Mouse (Mus musculus): ENCODE measurements around the gene Abca5. TPM values are rescaled to one million over a fixed set of nuclear protein-coding genes. Genes with fewer than 3 reads are reported as not detected.
A peak's percentile ranks its signal among the peaks of the same experiment; 100 is the strongest.

The Abca5 gene
- 5.5 and 5.6 TPM in 2 replicates for polyA plus RNA-seq (2015; fragmentation: Nextera tagmentation; extraction: Ambion mirVana)

DNA sequence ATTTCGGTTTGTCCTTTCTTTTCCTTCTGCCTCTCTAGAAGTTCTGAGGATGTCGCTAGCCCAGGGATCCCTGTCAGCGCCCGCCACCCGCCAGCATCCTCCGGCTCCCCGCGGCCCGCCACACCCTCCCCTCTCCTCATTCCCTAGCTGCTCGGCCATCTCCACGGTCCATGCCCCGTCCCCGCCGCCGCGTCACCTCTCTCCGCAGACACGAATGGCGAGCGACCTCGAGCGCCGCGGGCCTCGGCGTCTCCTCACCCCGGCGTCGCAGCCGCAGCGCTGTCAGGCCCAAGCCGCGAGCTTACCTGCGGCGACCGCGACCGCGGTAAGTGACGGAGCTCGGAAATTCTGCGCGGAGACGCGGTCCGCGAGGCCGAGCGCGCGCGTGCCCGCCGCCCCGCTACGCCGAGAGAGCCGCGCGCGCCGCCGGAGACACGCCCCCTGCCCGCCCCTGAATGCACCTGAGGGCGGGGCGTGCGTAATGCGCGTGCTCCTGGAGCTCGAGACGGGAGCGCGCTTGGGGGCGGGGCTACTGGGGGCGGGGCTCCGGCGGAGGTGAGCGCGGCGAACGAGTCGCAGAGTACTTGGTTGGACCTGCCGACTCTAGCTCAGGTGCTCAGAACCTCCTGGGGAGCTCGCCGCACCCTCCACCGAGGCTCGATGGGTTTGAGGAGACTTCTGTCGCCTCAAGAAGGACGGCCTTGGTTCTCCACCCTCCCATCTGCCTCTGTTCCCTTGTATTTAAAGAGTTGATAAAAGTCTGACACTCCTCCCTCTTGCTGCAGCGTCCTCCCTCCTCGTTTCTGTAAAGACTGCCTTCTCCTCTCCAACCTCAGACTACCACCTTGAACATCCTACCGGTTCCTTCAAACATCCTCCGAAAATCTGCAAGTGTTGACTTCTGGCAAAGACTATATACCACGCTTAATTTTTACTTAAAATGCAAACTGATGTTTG is at the start of gene Abca5:
TSS of gene Abca5 (minus strand) at position 428 of the 957 bp plus-strand sequence.
- Histone ChIP-seq H3K4me1 (replicated peaks) (peaks cover 5% of the 10 kb centered on the region; the same call in 1 of the 2 replicates), H3K4me2 (replicated peaks) (peak within 1 kb of the TSS; percentile 85), H3K4me3 (replicated peaks) (peak within 1 kb of the TSS; percentile 79), H3K36me3 (no peaks in the 10 kb centered on the region), H3K9me3 (no peaks in the 10 kb centered on the region), H3K27me3 (peaks cover 10% of the 10 kb centered on the region), H3K9ac (replicated peaks) (peak within 1 kb of the TSS; percentile 84), H3K27ac (peak within 1 kb of the TSS; percentile 74; the same call in 1 of the 2 replicates)
- 1% methylated on average over 95 of the region's 95 CpGs for WGBS
- peak; percentile 96 for ATAC-seq

GRCm38 (mm10) chr11:110385487-110385886 is 48.0 kb upstream of the Abca5 start:
- Histone ChIP-seq H3K36me3 (no peaks in the 10 kb centered on the region), H3K9ac (replicated peaks) (no peak overlapping the region), H3K9me3 (no peaks in the 10 kb centered on the region), H3K4me2 (replicated peaks) (no peak overlapping the region), H3K4me1 (replicated peaks) (peaks cover under 1% of the 10 kb centered on the region; the same call in 1 of the 2 replicates), H3K4me3 (replicated peaks) (no peak overlapping the region), H3K27ac (no peak overlapping the region), H3K27me3 (no peaks in the 10 kb centered on the region)
- WGBS = 82% methylated on average over 2 of the region's 2 CpGs
- no peak for ATAC-seq

DNA sequence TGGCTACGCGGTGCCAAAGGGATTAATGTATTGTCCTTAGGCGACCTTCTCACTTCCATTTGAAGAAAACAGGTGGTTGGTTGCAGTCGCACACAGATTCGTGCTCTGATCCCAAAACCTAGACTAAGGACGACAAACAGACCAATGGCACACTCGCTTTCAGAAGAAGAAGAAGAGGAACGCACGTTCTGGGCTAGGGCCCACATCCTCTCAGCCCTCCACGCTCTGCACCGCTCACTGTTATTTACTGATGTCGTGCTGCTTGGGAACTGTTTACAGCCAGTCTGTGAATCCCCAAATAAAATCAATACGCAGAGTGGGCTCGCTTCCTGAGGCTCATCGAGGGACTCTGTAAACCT is 42.8 kb upstream of the Abca5 start:
- Histone ChIP-seq H3K4me2 (replicated peaks) (peak overlapping the region; percentile 55), H3K27me3 (0 out of 2 replicates have a peak, but pooled peaks cover 5% of the 10 kb centered on the region), H3K36me3 (no peaks in the 10 kb centered on the region), H3K9me3 (no peaks in the 10 kb centered on the region), H3K4me1 (replicated peaks) (peaks cover 11% of the 10 kb centered on the region), H3K9ac (replicated peaks) (0 out of 2 replicates have a peak overlapping the region, but pooled peaks have one; percentile 21), H3K4me3 (replicated peaks) (peak overlapping the region; percentile 30), H3K27ac (no peak overlapping the region)
- WGBS = 31% methylated on average over 15 of the region's 15 CpGs
- 0 out of 2 replicates have a peak, but pooled peaks have one; percentile 20 for ATAC-seq

DNA sequence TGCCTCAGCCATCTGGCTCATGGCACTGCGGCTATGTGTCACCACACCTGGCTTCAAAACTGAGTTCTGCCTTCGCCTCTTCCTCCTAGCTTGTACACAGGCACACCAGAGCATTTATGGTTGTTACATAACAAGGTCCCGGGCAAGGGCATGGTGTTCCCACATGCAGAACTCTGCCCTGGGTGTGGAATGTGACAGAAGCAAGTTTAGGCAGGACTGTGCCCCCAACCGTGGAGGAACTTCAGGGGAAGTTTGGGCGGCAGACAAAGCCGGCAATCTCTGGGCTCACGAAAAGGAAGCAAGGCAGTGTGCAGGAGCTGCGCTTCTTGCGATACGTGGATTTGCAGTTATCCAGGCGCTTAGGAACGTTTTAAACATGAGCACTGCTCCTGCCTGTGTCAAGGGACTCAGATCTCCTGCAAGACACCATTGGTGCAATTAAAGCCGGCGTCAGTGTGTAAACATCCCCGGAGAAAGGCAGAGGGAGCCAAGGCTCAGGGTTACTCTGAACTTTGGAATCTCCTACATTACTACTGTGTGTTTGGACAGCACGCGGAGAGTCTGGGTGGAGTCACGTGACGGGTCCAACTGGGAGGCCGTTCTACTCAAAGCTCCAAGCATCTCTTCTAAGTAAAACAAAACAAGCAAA is 42.3 kb upstream of the Abca5 start:
- H3K27ac ChIP-seq = no peak overlapping the region
- H3K4me2 ChIP-seq (replicated peaks) = peak overlapping the region; percentile 55
- H3K27me3 ChIP-seq = 0 out of 2 replicates have a peak, but pooled peaks cover 5% of the 10 kb centered on the region
- 0 out of 2 replicates have a peak overlapping the region, but pooled peaks have one; percentile 21 for H3K9ac ChIP-seq (replicated peaks)
- no peaks in the 10 kb centered on the region for H3K36me3 ChIP-seq
- H3K4me3 ChIP-seq (replicated peaks) = peak overlapping the region; percentile 30
- ATAC-seq = peak; percentile 56; the same call in 1 of the 2 replicates
- H3K4me1 ChIP-seq (replicated peaks) = peaks cover 11% of the 10 kb centered on the region
- 11% methylated on average over 20 of the region's 20 CpGs for WGBS
- no peaks in the 10 kb centered on the region for H3K9me3 ChIP-seq

- WGBS = 84% methylated on average over 9 of the region's 9 CpGs
- Histone ChIP-seq H3K9ac (replicated peaks) (no peak overlapping the region), H3K4me1 (replicated peaks) (no peaks in the 10 kb centered on the region; the same call in 1 of the 2 replicates), H3K36me3 (no peaks in the 10 kb centered on the region), H3K4me3 (replicated peaks) (no peak overlapping the region), H3K27ac (no peak overlapping the region), H3K27me3 (0 out of 2 replicates have a peak, but pooled peaks cover 2% of the 10 kb centered on the region), H3K9me3 (no peaks in the 10 kb centered on the region), H3K4me2 (replicated peaks) (no peak overlapping the region)
- ATAC-seq = no peak
Observed at GRCm38 (mm10) chr11:110374036-110374435, 36.5 kb upstream of the Abca5 start.

GRCm38 (mm10) chr11:110372266-110372954 is 34.9 kb upstream of the Abca5 start:
- no peaks in the 10 kb centered on the region for H3K36me3 ChIP-seq
- no peaks in the 10 kb centered on the region for H3K9me3 ChIP-seq
- no peaks in the 10 kb centered on the region; the same call in 1 of the 2 replicates for H3K4me1 ChIP-seq (replicated peaks)
- H3K27me3 ChIP-seq = no peaks in the 10 kb centered on the region
- WGBS = 80% methylated on average over 15 of the region's 15 CpGs
- no peak overlapping the region for H3K4me3 ChIP-seq (replicated peaks)
- H3K4me2 ChIP-seq (replicated peaks) = no peak overlapping the region
- ATAC-seq = no peak
- H3K9ac ChIP-seq (replicated peaks) = no peak overlapping the region
- H3K27ac ChIP-seq = no peak overlapping the region

GRCm38 (mm10) chr11:110371827-110372226 is 34.3 kb upstream of the Abca5 start:
- no peak for ATAC-seq
- 68% methylated on average over 8 of the region's 8 CpGs for WGBS
- H3K36me3 ChIP-seq = no peaks in the 10 kb centered on the region
- H3K27ac ChIP-seq = no peak overlapping the region
- H3K4me2 ChIP-seq (replicated peaks) = no peak overlapping the region
- no peak overlapping the region for H3K4me3 ChIP-seq (replicated peaks)
- H3K9me3 ChIP-seq = no peaks in the 10 kb centered on the region
- H3K27me3 ChIP-seq = no peaks in the 10 kb centered on the region
- no peak overlapping the region for H3K9ac ChIP-seq (replicated peaks)
- no peaks in the 10 kb centered on the region; the same call in 1 of the 2 replicates for H3K4me1 ChIP-seq (replicated peaks)

DNA sequence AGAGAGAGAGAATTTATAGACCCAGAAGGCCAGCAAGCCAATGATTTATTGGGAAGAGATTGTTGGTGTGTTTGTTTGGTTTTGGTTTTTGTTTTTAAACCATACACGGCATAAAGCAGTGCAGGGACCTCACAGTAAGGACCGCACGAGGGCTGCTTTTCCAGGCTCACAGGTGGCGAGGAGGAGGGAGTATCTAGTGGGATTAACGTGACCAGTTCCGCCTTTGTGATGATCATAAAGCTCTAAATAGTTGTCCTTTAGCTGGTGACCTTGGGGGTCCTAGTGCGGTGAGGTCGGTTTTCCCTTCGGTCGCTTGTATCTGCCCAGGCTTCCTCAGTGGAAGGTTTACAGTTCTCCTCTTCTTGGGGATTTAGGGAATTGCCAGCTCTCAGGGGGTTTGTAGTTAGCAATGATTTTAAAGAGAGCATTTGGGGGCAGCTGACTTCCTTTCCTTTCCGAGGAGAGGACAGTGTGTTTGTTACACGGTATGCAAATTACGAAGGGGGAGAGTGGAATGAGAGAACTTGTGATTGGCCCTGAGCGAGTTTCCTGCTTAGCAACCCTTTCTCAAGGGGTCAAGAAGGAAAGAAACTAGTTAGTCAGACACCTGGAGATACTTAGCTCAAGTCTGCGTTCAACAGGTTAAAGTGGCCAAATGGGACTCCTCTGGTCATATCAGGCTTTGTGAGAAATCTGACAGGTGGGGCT is 31.9 kb upstream of the Abca5 start:
- ATAC-seq = no peak
- H3K27me3 ChIP-seq = no peaks in the 10 kb centered on the region
- no peak overlapping the region for H3K4me2 ChIP-seq (replicated peaks)
- no peaks in the 10 kb centered on the region for H3K36me3 ChIP-seq
- 25% methylated on average over 15 of the region's 15 CpGs for WGBS
- H3K4me1 ChIP-seq (replicated peaks) = no peaks in the 10 kb centered on the region; the same call in 1 of the 2 replicates
- no peak overlapping the region for H3K4me3 ChIP-seq (replicated peaks)
- H3K27ac ChIP-seq = no peak overlapping the region
- no peaks in the 10 kb centered on the region for H3K9me3 ChIP-seq
- no peak overlapping the region for H3K9ac ChIP-seq (replicated peaks)

- Histone ChIP-seq H3K9ac (replicated peaks) (no peak overlapping the region), H3K4me2 (replicated peaks) (no peak overlapping the region), H3K27ac (no peak overlapping the region), H3K9me3 (no peaks in the 10 kb centered on the region), H3K36me3 (no peaks in the 10 kb centered on the region), H3K27me3 (no peaks in the 10 kb centered on the region), H3K4me1 (replicated peaks) (no peaks in the 10 kb centered on the region; the same call in 1 of the 2 replicates), H3K4me3 (replicated peaks) (no peak overlapping the region)
- 92% methylated on average over 13 of the region's 13 CpGs for WGBS
- ATAC-seq = no peak
Observed at GRCm38 (mm10) chr11:110367638-110368037, 30.1 kb upstream of the Abca5 start.

DNA sequence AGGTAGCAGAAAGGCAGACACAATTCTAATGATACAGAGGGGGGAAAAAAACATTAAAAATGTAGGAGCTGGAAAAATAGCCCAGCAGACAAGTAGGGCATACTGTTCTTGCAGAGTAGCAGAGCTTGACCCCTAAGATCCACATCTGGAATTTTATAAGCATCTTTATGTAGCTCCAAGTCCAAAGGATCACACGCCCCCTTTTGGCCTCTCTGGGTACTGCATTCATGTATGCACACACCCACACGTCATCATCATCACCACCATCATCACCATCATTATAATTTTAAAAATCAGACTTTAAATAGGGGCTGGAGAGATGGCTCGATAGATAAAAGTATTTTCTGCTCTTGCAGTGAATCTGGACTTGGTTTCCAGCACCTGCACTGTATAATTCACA is 29.4 kb upstream of the Abca5 start:
- Histone ChIP-seq H3K27ac (no peak overlapping the region), H3K4me1 (replicated peaks) (no peaks in the 10 kb centered on the region; the same call in 1 of the 2 replicates), H3K4me2 (replicated peaks) (no peak overlapping the region), H3K9me3 (no peaks in the 10 kb centered on the region), H3K9ac (replicated peaks) (no peak overlapping the region), H3K36me3 (no peaks in the 10 kb centered on the region), H3K4me3 (replicated peaks) (no peak overlapping the region), H3K27me3 (no peaks in the 10 kb centered on the region)
- no peak for ATAC-seq
- WGBS = 78% methylated on average over 3 of the region's 3 CpGs

DNA sequence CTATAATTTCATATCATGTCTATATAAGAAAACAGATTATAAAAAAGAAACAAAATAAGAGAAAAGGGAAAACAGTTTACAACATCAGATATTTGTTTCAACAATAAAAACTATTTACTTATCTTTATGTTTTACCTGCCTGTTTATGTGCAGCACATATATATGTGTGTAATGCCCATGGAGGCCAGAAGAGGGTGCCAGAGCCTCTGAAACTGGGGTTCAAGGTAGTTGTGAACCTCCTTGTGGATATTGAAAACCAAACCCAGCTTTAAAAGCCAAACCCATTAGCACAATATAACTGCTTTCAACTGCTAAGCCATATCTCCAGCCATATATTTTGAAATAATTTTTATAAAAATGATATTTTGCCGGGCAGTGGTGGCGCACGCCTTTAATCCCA is 27.5 kb upstream of the Abca5 start:
- 71% methylated on average over 3 of the region's 3 CpGs for WGBS
- Histone ChIP-seq H3K4me2 (replicated peaks) (no peak overlapping the region), H3K36me3 (no peaks in the 10 kb centered on the region), H3K27me3 (no peaks in the 10 kb centered on the region), H3K4me1 (replicated peaks) (no peaks in the 10 kb centered on the region; the same call in 1 of the 2 replicates), H3K27ac (no peak overlapping the region), H3K9me3 (no peaks in the 10 kb centered on the region), H3K4me3 (replicated peaks) (no peak overlapping the region), H3K9ac (replicated peaks) (no peak overlapping the region)
- no peak for ATAC-seq
